Mouse (Mus musculus) forelimb bud, embryonic 11.5 days (tissue): ENCODE measurements around the gene Tomm40l.

Experiments
- DNase-seq: peaks from one replicate; pipeline ENCODE4 v3.0.0-alpha.2; 2012; ENCODE audit warnings: low read depth, low spot score

Gene Tomm40l

DNA sequence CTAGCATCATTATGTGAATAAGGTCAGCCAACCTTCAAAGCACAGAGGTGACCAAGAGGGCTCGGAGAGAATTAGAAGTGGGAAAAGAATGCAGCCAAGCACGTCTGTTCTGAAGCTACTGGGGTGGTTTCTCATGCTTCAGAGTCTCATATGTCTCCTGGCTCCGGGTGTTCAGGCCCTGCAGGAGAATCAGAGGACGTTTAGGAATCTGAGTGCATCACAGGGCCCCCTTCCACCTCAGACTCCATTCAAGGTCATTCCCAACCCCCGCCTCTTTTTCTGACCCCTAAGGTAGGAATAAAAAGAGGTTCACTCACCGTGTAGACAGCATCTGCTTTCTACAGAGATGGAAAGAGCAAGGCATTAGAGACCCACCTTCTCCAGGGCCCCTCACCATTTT, 7.4 kb upstream of the Tomm40l start:
- no peak for DNase-seq

DNA sequence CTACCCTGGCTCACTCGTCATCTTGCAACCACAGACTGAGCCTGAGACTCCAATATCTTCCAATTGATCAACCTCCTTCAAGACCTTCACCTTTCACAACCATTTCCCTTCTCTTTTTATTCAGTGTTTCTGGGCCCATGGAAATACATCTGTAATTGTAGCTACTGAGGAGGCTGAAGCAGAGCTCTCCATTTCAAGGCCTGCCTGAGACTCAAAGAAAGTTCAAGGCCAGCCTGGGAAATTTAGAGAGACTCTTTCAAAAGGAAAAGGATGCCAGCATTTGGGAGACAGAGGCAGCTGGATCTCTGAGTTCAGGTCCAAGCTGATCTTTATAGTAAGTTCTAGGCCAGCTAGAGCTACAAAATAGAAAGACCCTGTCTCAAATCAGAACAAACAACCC, 5.6 kb upstream of the Tomm40l start:
- DNase-seq, result no peak

DNA sequence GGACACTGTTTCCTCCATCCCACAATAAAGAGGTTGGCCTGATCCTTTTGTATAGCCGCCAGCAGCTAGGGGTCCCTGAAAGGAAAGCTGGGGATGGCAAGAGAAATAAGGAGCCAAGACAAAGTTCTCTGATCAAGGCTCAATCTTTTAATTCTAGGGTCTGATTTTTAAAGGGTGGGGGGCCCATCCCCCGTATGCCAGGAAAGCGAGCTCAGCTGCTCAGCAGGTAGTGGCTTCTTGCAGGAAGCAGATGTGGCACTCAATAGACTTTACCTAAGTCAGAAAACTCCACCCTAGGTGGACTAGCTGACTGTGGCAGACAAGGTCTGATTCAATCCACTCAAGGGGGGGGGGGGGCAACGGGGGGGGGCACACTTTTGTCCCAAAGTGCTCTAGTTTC, 4.5 kb upstream of the Tomm40l start:
- no peak for DNase-seq

DNA sequence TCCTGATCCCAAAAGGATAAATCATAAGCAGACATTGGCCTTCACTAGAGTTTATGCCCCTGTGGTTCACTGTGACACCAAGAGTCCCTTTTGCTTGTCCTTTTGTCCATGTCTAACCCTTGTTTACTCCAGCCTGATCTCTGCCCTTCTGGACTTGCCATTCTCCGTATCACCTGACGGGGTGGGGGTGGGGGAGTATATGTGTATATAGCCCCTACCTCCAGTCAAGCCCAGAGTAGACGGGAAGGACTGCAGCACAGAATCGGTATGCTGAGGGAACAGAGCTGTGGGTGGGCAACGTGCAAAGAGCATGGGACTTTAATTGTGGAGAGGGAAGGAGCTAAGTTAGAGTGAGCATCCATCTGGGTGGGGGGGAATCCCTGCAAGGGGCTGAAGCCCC, 2.5 kb upstream of the Tomm40l start, which contains the start of gene Apoa2:
TSS of gene Apoa2 (plus strand) at position 198 of the 400 bp plus-strand sequence.
- DNase-seq, result no peak

DNA sequence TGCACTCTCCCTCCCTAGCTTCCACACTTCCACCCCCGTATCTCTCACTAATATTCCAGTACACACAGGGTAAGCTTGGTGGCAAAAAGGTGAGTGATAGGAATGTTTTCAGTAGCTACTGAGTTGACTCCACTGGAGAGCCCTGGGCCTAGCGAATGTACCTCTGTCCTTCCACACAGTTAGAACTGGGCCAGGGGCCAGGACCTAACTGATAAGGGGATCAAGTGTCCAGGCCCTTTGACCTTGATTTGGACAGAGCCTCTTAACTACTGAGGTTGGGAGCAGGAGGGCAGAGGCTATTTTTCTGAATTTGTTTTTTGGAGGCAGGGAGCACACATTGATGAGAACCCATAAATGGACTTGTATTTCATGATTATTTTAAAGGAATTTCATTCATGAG, 1.5 kb upstream of the Tomm40l start:
- no peak for DNase-seq

DNA sequence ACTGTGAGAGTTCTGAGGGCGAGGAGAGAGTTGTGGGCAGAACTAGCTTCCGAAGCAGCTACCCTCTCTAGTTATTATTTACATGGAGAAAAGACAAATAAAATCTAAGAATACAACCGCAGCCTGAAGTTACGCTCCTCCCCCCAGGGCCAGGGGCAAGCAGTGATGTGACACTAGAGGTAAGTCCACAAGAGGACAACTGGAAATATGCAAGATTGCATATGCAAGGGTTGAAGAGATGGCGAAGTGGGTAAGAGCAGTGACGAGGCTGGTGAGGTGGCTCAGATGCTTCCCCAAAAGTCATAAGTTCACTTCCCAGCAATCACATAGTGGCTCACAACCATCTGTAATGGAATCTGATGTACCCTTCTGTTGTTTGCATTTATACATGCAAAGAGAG, 854 bp upstream of the Tomm40l start:
- no peak for DNase-seq

DNA sequence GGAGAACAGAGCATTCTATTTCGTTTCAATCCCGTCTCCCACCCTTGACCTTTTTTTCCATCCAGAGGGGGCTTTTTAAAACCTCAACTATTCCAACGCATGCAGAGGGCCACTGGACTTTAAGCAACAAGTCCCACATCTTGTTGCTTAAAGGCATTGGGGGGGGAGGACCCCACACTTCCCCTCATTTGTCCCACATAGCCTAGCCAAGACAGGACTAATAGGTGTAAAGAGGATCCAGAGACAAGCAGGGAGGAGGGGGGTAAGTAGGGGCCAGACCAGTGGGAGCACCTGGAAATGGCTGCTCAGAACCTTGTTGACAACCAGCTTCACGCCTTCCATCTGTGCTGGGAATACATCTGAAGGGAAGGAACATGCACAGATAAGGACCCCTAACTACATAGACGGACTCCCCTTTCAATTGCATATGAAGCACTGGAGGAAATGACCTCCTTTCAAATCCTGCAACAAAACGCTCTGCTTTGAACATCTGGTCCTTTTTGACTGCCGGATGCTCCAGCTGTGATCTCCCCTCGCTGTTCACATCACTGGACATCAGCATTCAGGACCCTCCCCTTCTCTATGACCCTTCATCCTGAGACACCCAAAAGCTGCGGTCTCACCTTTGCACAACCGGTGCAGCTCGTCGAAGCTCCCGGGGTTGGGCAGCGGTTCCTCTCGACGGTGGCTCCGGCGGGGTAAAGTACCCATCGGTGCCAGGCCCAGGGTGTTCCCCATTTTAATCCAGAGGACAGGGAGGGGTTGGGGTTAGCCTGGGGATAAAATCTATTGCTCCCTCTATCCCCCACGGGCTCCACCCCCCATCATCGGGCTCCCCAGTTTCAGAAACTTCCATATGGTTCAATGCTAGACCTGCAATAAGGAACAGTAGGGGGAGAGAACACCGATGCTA, 777 bp downstream of the Tomm40l start:
- no peak for DNase-seq

DNA sequence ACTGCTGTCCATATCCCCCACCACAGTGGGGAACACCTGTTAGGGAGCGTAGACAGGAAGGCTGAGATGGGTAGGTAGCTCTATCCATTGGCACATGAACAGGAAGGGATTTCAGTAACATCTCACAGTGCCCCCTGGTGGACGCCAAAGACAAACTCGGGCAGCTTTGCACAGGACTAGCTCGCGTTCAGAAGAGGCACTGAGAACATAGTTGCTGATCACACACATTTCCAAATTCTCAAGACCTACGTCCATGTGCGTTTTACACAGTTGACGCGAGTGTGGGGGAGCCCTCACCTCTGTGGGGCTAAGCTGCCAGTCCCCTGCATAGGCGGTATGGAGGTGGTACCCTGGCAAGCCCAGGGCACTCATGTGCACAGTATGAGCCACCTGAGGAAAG, 1.4 kb downstream of the Tomm40l start:
- DNase-seq, result peak; percentile 83

DNA sequence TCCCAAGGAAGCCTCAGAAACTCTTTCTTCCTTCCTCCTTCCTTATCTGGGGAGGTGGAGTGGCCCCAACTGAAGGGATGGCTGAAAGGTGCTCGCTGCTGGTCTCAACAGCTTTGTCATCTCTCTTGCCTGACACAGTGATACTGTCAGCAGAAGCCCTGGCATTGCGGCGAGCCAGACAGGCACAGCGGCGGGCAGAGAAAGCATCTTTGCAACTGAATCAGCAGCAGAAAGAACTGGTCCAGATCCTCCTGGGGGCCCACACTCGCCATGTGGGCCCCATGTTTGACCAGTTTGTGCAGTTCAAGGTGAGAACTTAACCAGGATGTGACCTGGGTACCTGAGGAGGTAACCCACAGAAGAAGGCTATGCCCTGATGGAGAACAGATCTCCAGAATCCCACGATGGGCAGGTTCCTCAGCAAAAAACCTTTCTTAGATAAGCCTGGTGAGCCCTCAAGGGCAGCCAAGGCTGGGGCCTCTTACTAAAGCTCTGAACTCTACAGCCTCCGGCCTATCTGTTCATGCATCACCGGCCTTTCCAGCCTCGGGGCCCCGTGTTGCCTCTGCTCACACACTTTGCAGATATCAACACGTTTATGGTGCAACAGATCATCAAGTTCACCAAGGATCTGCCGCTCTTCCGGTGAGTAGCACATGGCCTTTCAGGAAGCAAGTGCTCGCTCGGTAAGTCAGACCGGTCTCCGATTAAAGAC, 5.9 kb downstream of the Tomm40l start:
- DNase-seq, result no peak

DNA sequence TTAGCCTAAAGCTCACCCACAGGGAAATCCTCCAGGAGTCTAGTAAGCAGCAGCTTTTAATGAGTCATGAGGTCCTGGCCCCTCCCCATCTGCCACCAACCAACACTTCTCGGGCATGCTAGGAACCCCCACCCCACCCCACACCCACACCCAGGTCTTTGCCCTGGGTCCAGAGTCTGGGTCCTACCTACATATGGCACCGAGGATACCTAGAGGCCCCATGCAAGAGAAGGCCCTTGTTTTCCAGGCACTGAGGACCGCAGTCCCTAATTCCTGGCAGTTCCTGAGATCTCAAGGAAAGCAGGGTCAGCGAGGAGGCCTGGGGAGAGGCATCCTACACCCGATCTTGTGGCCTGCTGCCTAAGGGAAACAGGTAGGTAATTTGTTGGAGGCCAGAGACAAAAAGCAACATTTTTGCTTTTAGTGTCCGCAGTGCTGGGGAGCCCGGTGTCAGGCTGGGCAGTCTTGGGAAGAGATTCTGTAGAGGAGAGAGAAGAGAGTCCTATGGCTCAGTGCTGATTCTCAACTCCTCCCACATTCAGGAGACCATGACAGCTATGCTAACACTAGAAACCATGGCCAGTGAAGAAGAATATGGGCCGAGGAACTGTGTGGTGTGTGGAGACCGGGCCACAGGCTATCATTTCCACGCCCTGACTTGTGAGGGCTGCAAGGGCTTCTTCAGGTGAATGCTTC, 8.4 kb downstream of the Tomm40l start, which contains the start of gene Nr1i3:
TSS of gene Nr1i3 (plus strand) at position 170 of the 696 bp plus-strand sequence.
- DNase-seq, result no peak

DNA sequence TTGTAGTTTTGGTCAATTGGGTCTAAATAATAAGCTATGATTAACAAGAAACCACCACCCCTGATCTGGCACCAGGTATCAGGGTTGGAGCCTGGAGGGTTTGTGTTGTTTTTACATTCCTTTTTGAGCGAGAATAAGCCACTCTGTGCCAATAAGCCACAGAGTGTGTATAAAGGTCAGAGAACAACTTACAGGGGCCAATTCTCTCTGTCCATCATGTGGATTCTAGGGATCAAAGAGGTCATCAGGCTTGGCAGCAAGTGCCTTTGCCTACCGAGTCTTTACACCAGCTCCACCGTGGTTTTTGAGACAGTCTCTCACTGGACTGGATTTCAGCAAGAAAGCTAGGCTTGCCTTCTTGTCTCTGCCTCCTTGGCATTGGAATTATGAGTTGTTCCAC, 9.5 kb downstream of the Tomm40l start:
- no peak for DNase-seq

DNA sequence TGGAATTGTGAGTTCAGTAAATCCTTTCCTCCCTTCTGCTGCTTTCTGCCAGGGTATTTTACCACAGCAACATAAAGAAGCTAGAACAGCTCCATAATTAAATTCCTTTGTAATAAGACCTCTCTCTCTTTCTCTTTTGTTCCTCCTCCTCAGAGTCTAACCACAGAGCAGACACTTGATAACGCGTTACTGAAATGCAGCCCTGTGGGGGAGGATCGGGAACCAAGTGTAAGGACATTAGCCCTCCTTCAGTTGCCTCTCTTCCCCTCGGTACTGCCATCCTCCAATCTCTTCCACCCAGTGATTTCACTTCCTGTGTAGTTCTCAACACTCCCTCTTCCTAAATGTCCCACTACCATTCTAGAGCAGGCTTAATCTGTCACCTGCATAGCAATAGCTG, 12.9 kb downstream of the Tomm40l start:
- no peak for DNase-seq

DNA sequence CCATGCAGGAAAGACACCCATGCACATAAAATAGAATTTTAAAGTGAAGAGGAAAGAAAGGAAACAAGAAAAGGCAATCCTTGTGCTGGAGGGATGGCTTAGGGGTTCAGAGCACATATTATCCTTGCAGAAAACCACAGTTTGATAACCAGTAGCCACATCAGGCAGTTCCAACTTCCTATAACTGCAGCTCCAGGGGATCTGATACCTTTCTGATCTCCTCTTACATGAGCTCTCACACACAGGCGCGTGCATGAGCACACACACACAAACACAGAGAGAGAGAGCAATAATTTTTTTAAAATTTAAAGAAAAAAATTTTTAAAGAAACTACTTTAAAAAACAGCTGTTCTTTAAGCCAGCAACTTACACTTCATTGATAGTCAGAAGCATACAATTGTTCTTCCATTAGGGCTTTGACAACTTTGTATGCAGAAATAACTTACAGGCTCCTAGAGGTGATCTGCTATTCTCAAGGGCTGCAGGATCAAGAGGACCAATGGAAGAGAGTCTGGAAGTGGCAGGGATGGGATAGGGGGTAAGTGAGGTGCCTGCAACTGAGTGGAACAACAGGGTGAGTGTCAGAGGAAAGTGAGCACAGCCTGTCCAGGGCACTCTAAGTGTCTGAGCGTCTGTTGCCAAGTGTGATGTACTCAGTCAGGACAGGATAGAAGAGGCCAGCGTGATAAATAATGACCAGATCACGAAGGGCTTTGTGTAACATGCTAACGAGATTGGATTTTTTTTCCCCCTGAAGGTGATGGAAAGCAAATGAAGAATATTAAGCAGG, 16.4 kb downstream of the Tomm40l start:
- no peak for DNase-seq

DNA sequence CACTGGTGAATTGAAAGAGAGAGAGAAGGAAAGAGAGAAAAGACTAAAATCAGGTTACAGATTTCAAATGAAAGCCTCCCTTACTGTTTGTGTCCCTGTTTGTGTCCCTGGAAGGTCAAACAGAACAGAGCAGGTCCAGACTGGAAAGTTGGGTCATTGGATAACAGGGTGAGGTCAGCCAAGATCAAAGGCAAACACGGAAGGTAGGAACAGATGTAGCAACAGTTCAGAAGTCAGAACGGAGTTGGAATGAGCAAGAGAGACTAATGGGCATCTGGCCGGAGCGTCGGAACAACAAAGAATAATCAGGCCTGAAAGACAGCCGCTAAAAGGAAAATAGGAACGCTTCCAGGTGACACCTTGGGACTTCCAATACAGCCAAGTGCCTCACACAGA, 18.1 kb downstream of the Tomm40l start:
- no peak for DNase-seq

DNA sequence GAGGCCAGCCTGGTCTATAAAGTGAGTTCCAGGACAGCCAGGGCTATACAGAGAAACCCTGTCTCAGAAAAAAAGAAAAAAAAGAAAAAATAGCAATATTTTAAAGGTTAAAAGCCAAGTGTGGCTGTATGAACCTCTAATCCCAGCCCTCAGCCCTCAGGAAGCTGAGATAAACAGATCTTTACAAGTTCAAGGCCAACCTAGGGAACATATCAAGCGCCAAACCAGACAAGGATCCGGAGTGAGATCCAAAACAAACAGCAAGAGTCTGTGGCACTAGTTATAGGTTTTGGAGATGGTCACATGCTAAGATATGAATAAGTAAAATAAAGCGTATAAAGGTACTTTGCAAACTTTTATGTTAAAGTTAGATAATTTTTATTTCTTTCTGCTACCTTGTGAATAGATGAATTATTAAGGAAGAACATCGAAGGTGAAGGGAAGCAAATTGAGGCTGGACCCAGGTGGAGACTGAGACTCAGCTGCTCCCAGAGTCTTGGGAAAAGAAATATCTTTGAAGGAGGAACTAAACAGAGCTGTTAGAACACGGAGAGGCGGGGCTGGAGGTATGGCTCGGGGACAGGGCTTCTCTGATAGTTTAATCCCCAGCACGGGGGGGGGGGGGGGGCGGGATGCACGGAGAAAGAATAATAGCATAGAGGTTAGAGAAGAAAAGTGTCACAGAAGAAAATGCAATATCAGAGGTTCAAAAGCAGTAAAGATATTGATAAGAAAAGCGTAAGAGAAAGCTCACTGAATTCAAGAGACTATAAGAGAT, 18.7 kb downstream of the Tomm40l start:
- DNase-seq, result no peak

DNA sequence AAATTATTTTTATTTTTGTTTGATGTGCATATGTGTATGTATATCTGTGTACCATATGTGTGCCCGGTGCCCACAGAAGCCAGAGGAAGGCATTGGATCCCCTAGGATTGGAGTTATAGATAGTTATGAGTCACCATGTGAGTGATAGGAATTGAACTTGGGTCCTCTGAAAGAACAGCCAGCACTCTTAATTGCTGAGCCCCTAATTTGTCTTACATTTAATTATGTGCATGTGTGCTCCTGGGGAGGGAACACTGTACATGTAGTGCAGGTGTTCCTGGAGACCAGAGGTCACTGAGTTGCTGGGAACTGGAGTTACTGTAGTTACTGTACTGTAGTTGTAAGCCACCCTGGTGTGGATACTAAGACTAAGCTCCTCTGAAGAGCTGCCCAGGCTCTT, 21.5 kb downstream of the Tomm40l start:
- no peak for DNase-seq

DNA sequence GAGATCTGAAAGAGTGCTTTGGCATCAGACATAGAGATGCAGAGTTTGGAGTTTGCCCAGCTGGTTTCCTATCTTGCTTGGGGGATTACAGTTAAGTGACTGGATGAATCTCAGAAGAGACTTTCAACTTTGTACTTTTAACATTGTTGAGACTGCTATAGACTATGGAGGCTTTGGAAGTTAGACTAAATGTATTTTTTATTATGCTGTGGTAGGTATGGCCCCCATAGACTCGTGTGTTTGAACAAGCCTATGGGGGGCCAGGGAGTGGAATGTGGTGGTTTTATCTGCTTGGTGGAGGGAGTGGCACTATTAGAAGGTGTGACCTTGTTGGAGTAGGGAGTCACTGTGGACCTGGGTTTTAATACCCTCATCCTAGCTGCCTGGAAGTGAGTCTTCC, 22.8 kb downstream of the Tomm40l start:
- DNase-seq, result no peak

DNA sequence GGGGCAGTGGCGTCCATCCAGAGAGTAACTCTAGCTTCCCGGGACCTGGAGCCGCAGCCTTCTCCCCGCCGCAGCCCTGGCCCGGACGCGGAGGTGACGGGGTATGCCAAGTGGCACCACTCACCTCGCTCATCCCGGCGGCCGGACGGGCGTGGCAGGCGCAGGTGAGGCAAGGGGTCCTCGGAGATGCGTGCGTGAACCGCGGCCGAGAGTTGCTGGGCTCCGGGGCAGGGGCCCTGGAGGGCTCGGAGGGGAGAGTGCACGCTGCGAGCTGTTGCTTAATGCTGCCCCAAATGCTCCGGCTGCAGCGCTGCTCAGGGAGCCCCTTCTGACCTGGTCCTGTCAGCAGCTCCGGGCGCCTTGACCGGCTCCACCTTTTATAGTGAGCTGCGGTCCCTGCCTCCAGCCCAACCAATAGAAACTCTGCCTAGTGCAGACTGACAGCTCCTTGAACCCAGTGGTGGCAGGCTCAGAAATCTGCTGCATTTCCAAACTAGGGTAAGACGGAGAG, 26.4 kb downstream of the Tomm40l start, which contains the start of gene Pcp4l1:
TSS of gene Pcp4l1 (minus strand) at position 382 of the 511 bp plus-strand sequence.
- peak; percentile 54 for DNase-seq

DNA sequence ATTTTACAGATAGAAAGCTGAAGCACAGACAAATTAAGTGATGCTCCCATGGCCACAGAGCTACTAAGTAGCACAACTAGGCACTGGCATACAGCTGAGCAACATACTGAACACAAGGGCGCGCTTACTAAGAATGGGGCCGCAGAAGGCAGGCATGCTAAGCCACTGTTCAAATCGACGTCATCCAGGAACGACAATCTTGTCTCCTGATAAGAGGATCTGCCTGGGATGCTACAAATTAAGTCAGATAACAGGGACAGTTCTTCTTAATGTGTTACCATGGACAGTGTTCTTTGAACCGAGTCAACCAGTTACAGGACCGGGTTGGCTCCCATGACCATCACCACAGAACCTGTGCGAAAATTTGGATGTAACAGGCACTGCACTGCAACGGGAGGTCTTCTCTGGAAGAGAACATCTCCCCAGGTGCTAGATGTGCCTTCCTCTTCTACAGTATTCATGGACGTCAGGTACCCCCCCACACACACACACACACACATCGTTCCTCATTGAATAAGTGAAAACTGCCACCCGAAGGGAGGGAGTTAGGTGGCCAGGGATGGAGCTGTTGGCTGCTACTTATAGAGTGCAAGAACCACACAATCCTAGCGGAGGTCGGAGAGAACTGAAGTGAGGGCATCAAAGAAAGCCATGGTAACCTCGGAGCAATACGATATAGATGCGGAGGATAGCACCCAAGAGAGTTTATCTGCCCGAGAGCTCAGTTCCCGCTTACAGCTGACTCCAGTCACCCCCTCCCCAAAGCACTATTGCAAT, 27.1 kb downstream of the Tomm40l start:
- DNase-seq, result no peak
